Mouse (Mus musculus) CH12.LX (cell line): Measurements from ENCODE around the gene Gapdh. TPM values are rescaled to one million over a fixed set of nuclear protein-coding genes. Genes with fewer than 3 reads are reported as not detected.

ENCODE experiments used
- DNase-seq: peaks from one replicate; pipeline ENCODE4 v3.0.0-alpha.2; 2013; ENCODE audit errors: extremely low read depth
- H3K27ac ChIP-seq: 2 replicates; pipeline ENCODE4 v1.5.1; 2012; ENCODE audit warnings: low read depth, mild to moderate bottlenecking, control low read depth, moderate library complexity; ENCODE audit not compliant: insufficient read depth
- H3K27me3 ChIP-seq: replicated peaks from 2 replicates; pipeline ENCODE3; 2012; ENCODE audit warnings: inconsistent platforms
- H3K36me3 ChIP-seq, 2 experiments: replicated peaks in 1 of 2; 2 replicates each; pipeline versions ENCODE3 to v1.6.1; 2012; ENCODE audit warnings: inconsistent platforms in 1 of 2, low read length in 1 of 2, mild to moderate bottlenecking in 1 of 2, mixed read lengths in 1 of 2, moderate library complexity in 1 of 2; ENCODE audit not compliant: control insufficient read depth in 1 of 2, insufficient read depth in 1 of 2
- H3K4me1 ChIP-seq, 2 experiments: 2 replicates each; pipeline ENCODE4 v1.6.1; 2012; ENCODE audit warnings: inconsistent platforms in 1 of 2, moderate library complexity in 1 of 2; ENCODE audit not compliant: insufficient read depth in 2 of 2, control insufficient read depth in 1 of 2
- H3K4me2 ChIP-seq: 2 replicates; pipeline ENCODE4 v1.6.1; 2012; ENCODE audit warnings: low read depth, mild to moderate bottlenecking, control low read depth; ENCODE audit not compliant: poor library complexity, insufficient read depth, severe bottlenecking
- H3K4me3 ChIP-seq, 3 experiments: fragments of 150-350 bp in 1 of 3; sonication (generic) in 1 of 3; replicated peaks in 1 of 3; 2 replicates each; pipeline versions ENCODE3 to v1.5.1; 2011 to 2012; ENCODE audit warnings: low read depth in 2 of 3, low read length in 2 of 3, mild to moderate bottlenecking in 2 of 3, moderate library complexity in 2 of 3, control low read depth in 1 of 3, improper control_type of control experiment in 1 of 3, inconsistent platforms in 1 of 3, mixed read lengths in 1 of 3; ENCODE audit not compliant: poor library complexity in 1 of 3
- H3K79me2 ChIP-seq: replicated peaks from 2 replicates; pipeline ENCODE4 v1.6.1; 2012; ENCODE audit warnings: mild to moderate bottlenecking, moderate library complexity; ENCODE audit not compliant: control insufficient read depth, poor library complexity, insufficient read depth, severe bottlenecking; ENCODE audit errors: extremely low read depth
- H3K9ac ChIP-seq: 2 replicates; pipeline ENCODE4 v1.6.1; 2012; ENCODE audit warnings: low read depth, mild to moderate bottlenecking, control low read depth, moderate library complexity; ENCODE audit not compliant: insufficient read depth
- H3K9me3 ChIP-seq: replicated peaks from 2 replicates; pipeline ENCODE3; 2012; ENCODE audit warnings: low read length, inconsistent platforms, mixed read lengths
- BHLHE40 ChIP-seq: IDR thresholded peaks from 2 replicates; pipeline ENCODE4 v1.6.1; 2011; ENCODE audit warnings: mild to moderate bottlenecking, low read depth, low read length, improper control_type of control experiment
- CHD1 ChIP-seq: IDR thresholded peaks from 2 replicates; pipeline ENCODE4 v1.6.1; 2012; ENCODE audit warnings: low read depth, low read length, improper control_type of control experiment, inconsistent platforms
- CHD2 ChIP-seq: IDR thresholded peaks from 2 replicates; pipeline ENCODE4 v1.6.1; 2011; ENCODE audit warnings: low read length, improper control_type of control experiment
- CTCF ChIP-seq, 2 experiments: IDR thresholded peaks in 1 of 2; conservative IDR thresholded peaks in 1 of 2; 2 replicates each; pipeline ENCODE4 v1.5.1; 2011 to 2012; ENCODE audit warnings: low read depth in 2 of 2, low read length in 2 of 2, improper control_type of control experiment in 1 of 2, inconsistent platforms in 1 of 2, mild to moderate bottlenecking in 1 of 2, moderate library complexity in 1 of 2
- E2F4 ChIP-seq: IDR thresholded peaks from 2 replicates; pipeline ENCODE4 v1.6.1; 2011; ENCODE audit warnings: low read depth, low read length, improper control_type of control experiment; ENCODE audit not compliant: insufficient replicate concordance
- ELF1 ChIP-seq: IDR thresholded peaks from 2 replicates; pipeline ENCODE4 v1.6.1; 2014; ENCODE audit warnings: low read depth, mild to moderate bottlenecking, inconsistent platforms, low read length, improper control_type of control experiment
- EP300 ChIP-seq: IDR thresholded peaks from 2 replicates; pipeline ENCODE4 v1.6.1; 2011; ENCODE audit warnings: low read length, improper control_type of control experiment
- ETS1 ChIP-seq: conservative IDR thresholded peaks from 2 replicates; pipeline ENCODE4 v1.6.1; 2012; ENCODE audit warnings: low read depth, mild to moderate bottlenecking, inconsistent platforms, low read length, improper control_type of control experiment, moderate library complexity
- GABPA ChIP-seq: IDR thresholded peaks from 2 replicates; pipeline ENCODE4 v1.6.1; 2012; ENCODE audit warnings: low read depth, low read length, improper control_type of control experiment, inconsistent platforms; ENCODE audit not compliant: insufficient replicate concordance
- HCFC1 ChIP-seq: IDR thresholded peaks from 2 replicates; pipeline ENCODE4 v1.6.1; 2012; ENCODE audit warnings: low read depth, mild to moderate bottlenecking, inconsistent platforms, low read length, improper control_type of control experiment
- IRF4 ChIP-seq: IDR thresholded peaks from 2 replicates; pipeline ENCODE4 v1.6.1; 2014; ENCODE audit warnings: low read depth, mild to moderate bottlenecking, inconsistent platforms, low read length, improper control_type of control experiment
- JUN ChIP-seq: IDR thresholded peaks from 2 replicates; pipeline ENCODE4 v1.6.1; 2011; ENCODE audit warnings: low read depth, mild to moderate bottlenecking, low read length, improper control_type of control experiment, moderate library complexity; ENCODE audit not compliant: insufficient read depth
- JUND ChIP-seq: conservative IDR thresholded peaks from 2 replicates; pipeline ENCODE4 v1.6.1; 2011; ENCODE audit warnings: low read depth, low read length, improper control_type of control experiment
- KAT2A ChIP-seq: IDR thresholded peaks from 2 replicates; pipeline ENCODE4 v1.6.1; 2012; ENCODE audit warnings: low read length, improper control_type of control experiment, inconsistent platforms; ENCODE audit not compliant: insufficient replicate concordance
- MAFK ChIP-seq: IDR thresholded peaks from 2 replicates; pipeline ENCODE4 v1.6.1; 2011; ENCODE audit warnings: low read length, improper control_type of control experiment; ENCODE audit not compliant: insufficient replicate concordance
- MAX ChIP-seq: IDR thresholded peaks from 2 replicates; pipeline ENCODE4 v1.6.1; 2011; ENCODE audit warnings: low read length, improper control_type of control experiment
- MAZ ChIP-seq: IDR thresholded peaks from 2 replicates; pipeline ENCODE4 v1.6.1; 2012; ENCODE audit warnings: low read depth, mild to moderate bottlenecking, inconsistent platforms, low read length, improper control_type of control experiment, moderate library complexity
- MEF2A ChIP-seq: IDR thresholded peaks from 2 replicates; pipeline ENCODE4 v1.6.1; 2014; ENCODE audit warnings: low read depth, mild to moderate bottlenecking, inconsistent platforms, low read length, improper control_type of control experiment, borderline replicate concordance
- MXI1 ChIP-seq: IDR thresholded peaks from 2 replicates; pipeline ENCODE4 v1.6.1; 2011; ENCODE audit warnings: mild to moderate bottlenecking, low read depth, low read length, improper control_type of control experiment
- MYC ChIP-seq: IDR thresholded peaks from 2 replicates; pipeline ENCODE4 v1.6.1; 2011; ENCODE audit warnings: low read depth, mild to moderate bottlenecking, improper control_type of control experiment, low read length
- NELFE ChIP-seq: IDR thresholded peaks from 2 replicates; pipeline ENCODE4 v1.6.1; 2011; ENCODE audit warnings: low read depth, low read length, improper control_type of control experiment
- NRF1 ChIP-seq: IDR thresholded peaks from 2 replicates; pipeline ENCODE4 v1.6.1; 2014; ENCODE audit warnings: low read depth, mild to moderate bottlenecking, inconsistent platforms, low read length, improper control_type of control experiment, moderate library complexity
- PAX5 ChIP-seq: IDR thresholded peaks from 2 replicates; pipeline ENCODE4 v1.6.1; 2012; ENCODE audit warnings: low read length, inconsistent platforms, mixed read lengths
- POLR2A ChIP-seq: IDR thresholded peaks from 2 replicates; pipeline ENCODE4 v1.6.1; 2011; ENCODE audit warnings: low read depth, mild to moderate bottlenecking, improper control_type of control experiment, low read length
- POLR2AphosphoS2 ChIP-seq: IDR thresholded peaks from 2 replicates; pipeline ENCODE4 v1.6.1; 2011; ENCODE audit warnings: low read depth, low read length, improper control_type of control experiment
- RAD21 ChIP-seq: IDR thresholded peaks from 2 replicates; pipeline ENCODE4 v1.6.1; 2011; ENCODE audit warnings: low read depth, mild to moderate bottlenecking, low read length, improper control_type of control experiment, moderate library complexity
- RCOR1 ChIP-seq: conservative IDR thresholded peaks from 2 replicates; pipeline ENCODE4 v1.6.1; 2012; ENCODE audit warnings: low read depth, mild to moderate bottlenecking, inconsistent platforms, low read length, improper control_type of control experiment
- SIN3A ChIP-seq: IDR thresholded peaks from 2 replicates; pipeline ENCODE4 v1.6.1; 2012; ENCODE audit warnings: low read length, improper control_type of control experiment, inconsistent platforms
- SMC3 ChIP-seq: IDR thresholded peaks from 2 replicates; pipeline ENCODE4 v1.6.1; 2011; ENCODE audit warnings: low read depth, low read length, improper control_type of control experiment
- TBP ChIP-seq: conservative IDR thresholded peaks from 2 replicates; pipeline ENCODE4 v1.6.1; 2011; ENCODE audit warnings: low read depth, low read length, improper control_type of control experiment
- TCF12 ChIP-seq: IDR thresholded peaks from 2 replicates; pipeline ENCODE4 v1.6.1; 2014; ENCODE audit warnings: low read depth, mild to moderate bottlenecking, inconsistent platforms, low read length, improper control_type of control experiment
- UBTF ChIP-seq: IDR thresholded peaks from 2 replicates; pipeline ENCODE4 v1.6.1; 2012; ENCODE audit warnings: low read depth, mild to moderate bottlenecking, inconsistent platforms, low read length, improper control_type of control experiment, moderate library complexity
- USF1 ChIP-seq: IDR thresholded peaks from 2 replicates; pipeline ENCODE4 v1.6.1; 2014; ENCODE audit warnings: low read depth, mild to moderate bottlenecking, inconsistent platforms, low read length, improper control_type of control experiment
- USF2 ChIP-seq: conservative IDR thresholded peaks from 2 replicates; pipeline ENCODE4 v1.6.1; 2011; ENCODE audit warnings: low read depth, low read length, improper control_type of control experiment
- ZC3H11A ChIP-seq: IDR thresholded peaks from 2 replicates; pipeline ENCODE4 v1.6.1; 2012; ENCODE audit warnings: low read depth, mild to moderate bottlenecking, inconsistent platforms, low read length, improper control_type of control experiment
- ZKSCAN1 ChIP-seq: IDR thresholded peaks from 2 replicates; pipeline ENCODE4 v1.6.1; 2012; ENCODE audit warnings: low read depth, inconsistent platforms, low read length, improper control_type of control experiment, borderline replicate concordance
- ZMIZ1 ChIP-seq: IDR thresholded peaks from 2 replicates; pipeline ENCODE4 v1.6.1; 2012; ENCODE audit warnings: low read depth, mild to moderate bottlenecking, inconsistent platforms, low read length, improper control_type of control experiment
- ZNF384 ChIP-seq: IDR thresholded peaks from 2 replicates; pipeline ENCODE4 v1.6.1; 2012; ENCODE audit warnings: low read depth, low read length, improper control_type of control experiment, inconsistent platforms
- dilution Hi-C: fragments of 300-500 bp; cut with MboI; formaldehyde crosslinking; loops from 2 replicates; pipeline ENCODE4 v1.14.3; 2020; ENCODE audit warnings: low sequenced_read_pairs; ENCODE audit not compliant: extremely low pct_unique_long_range_greater_than_20kb, extremely low pct_ligation_motif_present
- in situ Hi-C: fragments of 300-500 bp; cut with MboI; formaldehyde crosslinking; loops from 3 replicates; pipeline ENCODE4 v1.14.3; 2019; ENCODE audit warnings: low sequenced_read_pairs, low pct_ligation_motif_present, low pct_unique_long_range_greater_than_20kb, mixed read lengths
- polyA plus RNA-seq: library from polyadenylated mRNA; unstranded; fragments of >175 nt; gene quantifications from 2 replicates; pipeline ENCODE4 v1.2.1, GENCODE M21; 2012; ENCODE audit warnings: low read depth; ENCODE audit not compliant: insufficient read length
- total RNA-seq, 2 experiments: library from RNA; depleted of rRNA; stranded (reverse); fragments of 300-350 nt in 1 of 2; fragments of >200 nt in 1 of 2; gene quantifications; 2 replicates each; pipeline ENCODE4 v1.2.3; 2012 to 2014

Gapdh gene
- total and polyA plus RNA-seq, 3 experiments, result 2,268 to 2,925 (median 2,654) TPM

DNA sequence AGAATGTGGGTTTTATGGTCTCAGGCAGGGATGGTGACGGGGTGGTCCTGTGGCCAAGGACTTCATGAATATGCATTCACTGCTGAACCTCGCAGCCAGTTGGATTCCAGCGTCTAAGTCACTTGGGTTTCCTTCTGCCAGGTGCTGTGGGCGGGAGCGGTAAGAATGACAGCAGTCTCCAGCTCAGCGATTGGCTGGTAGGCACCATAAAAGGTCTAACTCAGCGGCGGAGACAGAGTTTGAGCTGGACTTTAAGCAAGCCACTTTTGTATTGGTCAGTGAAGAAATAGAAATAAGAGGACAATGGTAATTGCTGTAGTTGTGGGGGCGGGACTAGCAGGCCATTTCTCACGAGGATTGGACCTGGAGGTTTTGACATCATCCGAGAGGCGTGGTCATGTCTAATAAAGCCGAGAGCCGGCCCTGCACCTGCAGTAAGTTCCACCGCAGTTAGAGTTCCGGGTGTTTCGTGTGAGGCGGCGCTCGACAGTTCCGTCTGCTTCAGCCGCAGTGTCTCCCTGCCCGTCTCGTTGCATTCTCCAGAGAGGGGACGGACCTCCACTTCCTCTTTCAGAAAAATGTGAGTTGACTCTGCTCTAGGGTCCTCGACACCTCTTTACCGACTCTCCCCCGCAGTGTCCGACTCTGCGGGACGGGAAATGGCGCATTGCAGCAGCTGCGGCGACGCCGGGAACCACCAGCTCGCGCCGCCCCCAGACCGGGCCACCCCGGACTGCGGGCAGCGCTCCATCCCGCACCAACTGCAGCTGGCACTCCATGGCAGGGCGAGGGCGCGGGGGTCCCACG, 49.1 kb upstream of the Gapdh start, which contains the start of gene Vamp1:
Gene Vamp1 (plus strand): TSS at position 404 of the 807 bp plus-strand sequence.
- peaks cover 32% of the 10 kb centered on the region for H3K27me3 ChIP-seq
- H3K79me2 ChIP-seq, result no peaks in the 10 kb centered on the region
- dilution Hi-C loops (no loop called here), in situ Hi-C loops (no loop called here)
- H3K9me3 ChIP-seq, result peaks cover 1% of the 10 kb centered on the region
- peak within 1 kb of the TSS; percentile 64 for H3K27ac ChIP-seq
- H3K4me1 ChIP-seq, result peaks cover 0 to 16% of the 10 kb centered on the region in 2 experiments; a peak in 2 of 4 replicates
- peaks cover 0 to 20% of the 10 kb centered on the region in 2 experiments for H3K36me3 ChIP-seq
- DNase-seq, result peak; percentile 99
- H3K4me3 ChIP-seq, result peak within 1 kb of the TSS; percentile 78 to 90 (median 79)
- TF ChIP-seq CHD2 (no peak; the same call in 1 of the 2 replicates), UBTF (peak; percentile 54; the same call in 1 of the 2 replicates), TBP (peak; percentile 97), CTCF (conservative IDR thresholded peaks at IDR 0.05 in 1 of 2, IDR thresholded peaks at IDR 0.05 in 1 of 2; ENCODE audit: low read depth in 2 of 2, low read length in 2 of 2) (no peak), USF1 (no peak), ZNF384 (no peak), IRF4 (peak; percentile 54; the same call in 1 of the 2 replicates), ZMIZ1 (peak; percentile 82; the same call in 1 of the 2 replicates), KAT2A (no peak), SMC3 (no peak), RAD21 (no peak), SIN3A (peak; percentile 96), EP300 (no peak), TCF12 (peak; percentile 96), USF2 (no peak), BHLHE40 (peak; percentile 67), ZC3H11A (no peak), MAX (peak; percentile 45), PAX5 (no peak), MAFK (no peak), E2F4 (0 out of 2 replicates have a peak, but pooled peaks have one; percentile 70), MYC (peak; percentile 76; the same call in 1 of the 2 replicates), JUND (no peak), MAZ (no peak; the same call in 1 of the 2 replicates), POLR2A (peak; percentile 96), NELFE (peak; percentile 83), ZKSCAN1 (no peak), HCFC1 (peak; percentile 88), JUN (no peak), NRF1 (no peak; the same call in 1 of the 2 replicates), GABPA (no peak), CHD1 (no peak), ELF1 (peak; percentile 83), MXI1 (peak; percentile 85), RCOR1 (no peak; the same call in 1 of the 2 replicates), POLR2AphosphoS2 (0 out of 2 replicates have a peak, but pooled peaks have one; percentile 67), MEF2A (peak; percentile 66), ETS1 (0 out of 2 replicates have a peak, but pooled peaks have one; percentile 17)
- H3K4me2 ChIP-seq, result peak within 1 kb of the TSS; percentile 91
- peak within 1 kb of the TSS; percentile 65 for H3K9ac ChIP-seq
